Mouse (Mus musculus) neural tube, embryonic 14.5 days (tissue): ENCODE data around the gene Cldn10. TPM values are rescaled to one million over a fixed set of nuclear protein-coding genes. Genes with fewer than 3 reads are reported as not detected.

Source experiments
- ATAC-seq: fragments of 200-750 bp; cut with Nextera tagmentation; 2 replicates; pipeline ENCODE4 v1.8.0; 2017; ENCODE audit warnings: low read depth, mild to moderate bottlenecking, moderate TSS enrichment, moderate library complexity
- H3K27ac ChIP-seq: fragments of 300-500 bp; sonication (generic); 2 replicates; pipeline ENCODE4 v1.5.1; 2014; ENCODE audit warnings: low read depth, mild to moderate bottlenecking, control low read depth, low read length, moderate library complexity, mixed read lengths
- H3K27me3 ChIP-seq: fragments of 300-500 bp; sonication (generic); 2 replicates; pipeline ENCODE4 v1.6.1; 2014; ENCODE audit warnings: low read length; ENCODE audit not compliant: control insufficient read depth, insufficient read depth
- H3K36me3 ChIP-seq: fragments of 300-500 bp; sonication (generic); 2 replicates; pipeline ENCODE4 v1.6.1; 2014; ENCODE audit warnings: low read length, mixed read lengths; ENCODE audit not compliant: control insufficient read depth, insufficient read depth
- H3K4me1 ChIP-seq: fragments of 300-500 bp; sonication (generic); 2 replicates; pipeline ENCODE4 v1.6.1; 2014; ENCODE audit warnings: low read length; ENCODE audit not compliant: control insufficient read depth, insufficient read depth
- H3K4me2 ChIP-seq: fragments of 300-500 bp; sonication (generic); 2 replicates; pipeline ENCODE4 v1.6.1; 2014; ENCODE audit warnings: mild to moderate bottlenecking, low read depth, low read length, control low read depth
- H3K4me3 ChIP-seq: fragments of 300-500 bp; sonication (generic); 2 replicates; pipeline ENCODE4 v1.5.1; 2014; ENCODE audit warnings: low read depth, low read length, control low read depth, mixed read lengths
- H3K9ac ChIP-seq: fragments of 300-500 bp; sonication (generic); replicated peaks from 2 replicates; pipeline ENCODE4 v1.6.1; 2014; ENCODE audit warnings: low read depth, mild to moderate bottlenecking, control low read depth, low read length, mixed read lengths
- H3K9me3 ChIP-seq: fragments of 300-500 bp; sonication (generic); 2 replicates; pipeline ENCODE4 v1.6.1; 2016; ENCODE audit warnings: low read length; ENCODE audit not compliant: control insufficient read depth
- WGBS: fragments of 180-500 bp; shearing (Covaris S2); extraction: QIAGEN DNeasy Blood & Tissue Kit; methylation state at CpG from one replicate; pipeline ENCODE4 v1.1.7; 2014; 5-methylcytosine and 5-hydroxymethylcytosine counted together
- polyA plus RNA-seq: library from polyadenylated mRNA; unstranded; fragments of >200 nt; fragmentation: Nextera tagmentation; extraction: Ambion mirVana; gene quantifications from 2 replicates; pipeline ENCODE4 v1.2.1, GENCODE M21; 2014

The Cldn10 gene
- polyA plus RNA-seq, 1 experiment from 2014 or later, result 1.7 TPM

GRCm38 (mm10) chr14:118840027-118840426 is 52.3 kb downstream of the Cldn10 start:
- Histone ChIP-seq H3K36me3 (no peaks in the 10 kb centered on the region), H3K9me3 (no peaks in the 10 kb centered on the region)

GRCm38 (mm10) chr14:118842353-118842752 is 54.6 kb downstream of the Cldn10 start:
- Histone ChIP-seq H3K4me3 (no peak overlapping the region), H3K27ac (no peak overlapping the region), H3K4me1 (no peaks in the 10 kb centered on the region), H3K9ac (no peak overlapping the region), H3K27me3 (no peaks in the 10 kb centered on the region), H3K4me2 (no peak overlapping the region), H3K36me3 (no peaks in the 10 kb centered on the region), H3K9me3 (no peaks in the 10 kb centered on the region)
- WGBS, result 91% methylated on average over 3 of the region's 3 CpGs
- no peak for ATAC-seq

More at GRCm38 (mm10) chr14:118840027-118840426, 52.3 kb downstream of the Cldn10 start:
- Histone ChIP-seq H3K9ac (no peak overlapping the region), H3K27me3 (no peaks in the 10 kb centered on the region), H3K4me2 (no peak overlapping the region), H3K4me1 (no peaks in the 10 kb centered on the region), H3K27ac (no peak overlapping the region), H3K4me3 (no peak overlapping the region)
- 100% methylated on average over 1 of the region's 1 CpGs for WGBS
- no peak; the same call in 1 of the 2 replicates for ATAC-seq

GRCm38 (mm10) chr14:118846834-118847233 is 59.1 kb downstream of the Cldn10 start:
- 89% methylated on average over 10 of the region's 10 CpGs for WGBS
- Histone ChIP-seq H3K9me3 (no peaks in the 10 kb centered on the region), H3K27ac (no peak overlapping the region), H3K27me3 (no peaks in the 10 kb centered on the region), H3K9ac (no peak overlapping the region), H3K4me3 (no peak overlapping the region), H3K36me3 (no peaks in the 10 kb centered on the region), H3K4me2 (no peak overlapping the region), H3K4me1 (no peaks in the 10 kb centered on the region)
- ATAC-seq, result no peak

- H3K36me3 ChIP-seq, result no peaks in the 10 kb centered on the region
- no peaks in the 10 kb centered on the region for H3K9me3 ChIP-seq
- no peak overlapping the region for H3K27ac ChIP-seq
- H3K4me1 ChIP-seq, result no peaks in the 10 kb centered on the region
- no peaks in the 10 kb centered on the region for H3K27me3 ChIP-seq
- WGBS, result 88% methylated on average over 7 of the region's 7 CpGs
- H3K4me3 ChIP-seq, result no peak overlapping the region
- no peak overlapping the region for H3K9ac ChIP-seq
- H3K4me2 ChIP-seq, result no peak overlapping the region
- no peak for ATAC-seq
Observed at GRCm38 (mm10) chr14:118848171-118848570, 60.5 kb downstream of the Cldn10 start.

GRCm38 (mm10) chr14:118850011-118850695 is 62.4 kb downstream of the Cldn10 start:
- Histone ChIP-seq H3K4me3 (no peak overlapping the region), H3K9ac (no peak overlapping the region), H3K4me2 (no peak overlapping the region), H3K9me3 (no peaks in the 10 kb centered on the region), H3K27ac (no peak overlapping the region), H3K27me3 (peaks cover 3% of the 10 kb centered on the region; the same call in 1 of the 2 replicates), H3K4me1 (0 out of 2 replicates have a peak, but pooled peaks cover 3% of the 10 kb centered on the region), H3K36me3 (no peaks in the 10 kb centered on the region)
- 82% methylated on average over 11 of the region's 11 CpGs for WGBS
- no peak for ATAC-seq

- 47% methylated on average over 4 of the region's 4 CpGs for WGBS
Observed at GRCm38 (mm10) chr14:118850696-118851035, 63.0 kb downstream of the Cldn10 start.

GRCm38 (mm10) chr14:118851496-118852107 is 63.9 kb downstream of the Cldn10 start:
- Histone ChIP-seq H3K4me2 (no peak overlapping the region), H3K9ac (no peak overlapping the region), H3K4me3 (no peak overlapping the region), H3K4me1 (0 out of 2 replicates have a peak, but pooled peaks cover 7% of the 10 kb centered on the region), H3K9me3 (no peaks in the 10 kb centered on the region), H3K36me3 (no peaks in the 10 kb centered on the region), H3K27me3 (peaks cover 4% of the 10 kb centered on the region; the same call in 1 of the 2 replicates), H3K27ac (no peak overlapping the region)
- 68% methylated on average over 6 of the region's 6 CpGs for WGBS
- no peak for ATAC-seq

More at GRCm38 (mm10) chr14:118850696-118851035, 63.0 kb downstream of the Cldn10 start:
- Histone ChIP-seq H3K27me3 (peaks cover 4% of the 10 kb centered on the region; the same call in 1 of the 2 replicates), H3K36me3 (no peaks in the 10 kb centered on the region), H3K4me1 (0 out of 2 replicates have a peak, but pooled peaks cover 7% of the 10 kb centered on the region), H3K27ac (no peak overlapping the region), H3K9ac (no peak overlapping the region), H3K9me3 (no peaks in the 10 kb centered on the region), H3K4me3 (no peak overlapping the region), H3K4me2 (no peak overlapping the region)
- ATAC-seq, result no peak

- peak overlapping the region; percentile 91 for H3K4me2 ChIP-seq
- H3K9ac ChIP-seq, result peak overlapping the region; percentile 34; the same call in 1 of the 2 replicates
- H3K27ac ChIP-seq, result no peak overlapping the region
- H3K9me3 ChIP-seq, result no peaks in the 10 kb centered on the region
- H3K27me3 ChIP-seq, result peaks cover 4% of the 10 kb centered on the region; the same call in 1 of the 2 replicates
- H3K4me3 ChIP-seq, result peak overlapping the region; percentile 41
- H3K4me1 ChIP-seq, result 0 out of 2 replicates have a peak, but pooled peaks cover 7% of the 10 kb centered on the region
- no peaks in the 10 kb centered on the region for H3K36me3 ChIP-seq
- ATAC-seq, result peak; percentile 61; the same call in 1 of the 2 replicates
- WGBS, result 2% methylated on average over 47 of the region's 48 CpGs
Observed at GRCm38 (mm10) chr14:118854371-118855114, 66.8 kb downstream of the Cldn10 start.
